Mouse (Mus musculus) retina, embryonic 14.5 days (tissue): ENCODE data around the gene Foxo3.

Experiments
- DNase-seq: peaks from one replicate; pipeline ENCODE4 v3.0.0-alpha.2; 2015; ENCODE audit warnings: low spot score

The Foxo3 gene

DNA sequence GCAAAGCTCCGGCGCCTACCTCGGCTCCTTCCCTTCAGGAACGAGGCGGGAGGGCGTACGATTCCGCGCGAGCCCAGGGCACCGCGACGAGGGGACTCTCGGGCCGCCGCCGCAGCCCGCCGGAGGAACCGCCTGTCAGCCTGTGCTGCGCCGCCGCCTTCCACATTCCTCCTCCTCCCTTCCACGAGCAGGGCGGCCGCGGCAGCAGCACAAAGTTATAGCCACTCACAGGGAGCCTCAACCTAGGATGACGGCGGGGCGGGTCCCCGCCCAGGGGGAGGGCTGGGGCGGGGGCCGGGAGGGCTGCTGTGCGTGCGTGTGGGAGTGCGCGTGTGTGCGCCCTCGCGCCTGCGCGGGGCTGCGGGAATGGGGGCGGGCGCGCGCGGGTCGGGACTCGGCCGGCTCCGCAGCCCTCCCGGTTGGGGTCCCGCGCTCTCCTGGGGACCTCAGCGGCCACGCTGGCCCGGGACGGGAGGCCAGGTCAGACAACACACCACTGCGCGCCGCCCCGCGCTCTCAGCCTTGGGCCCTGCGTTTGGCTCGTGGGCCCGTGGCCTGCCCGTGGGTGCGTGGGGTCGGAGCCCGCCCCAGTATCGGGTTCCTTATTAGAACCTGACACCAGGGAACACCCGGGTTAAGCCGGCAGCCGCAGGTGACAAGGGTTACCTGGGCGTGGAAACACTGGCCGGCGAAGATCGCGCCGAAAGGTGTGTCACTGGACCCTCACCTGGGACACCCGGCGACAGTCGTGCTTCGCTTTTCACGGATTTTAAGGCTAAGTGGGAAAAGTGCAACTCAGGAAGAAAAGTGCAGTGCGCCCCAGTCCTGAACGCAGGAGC is at the start of gene Foxo3:
Foxo3 (minus strand) TSS at position 249 of the 839 bp plus-strand sequence.
- peak; percentile 86 for DNase-seq

DNA sequence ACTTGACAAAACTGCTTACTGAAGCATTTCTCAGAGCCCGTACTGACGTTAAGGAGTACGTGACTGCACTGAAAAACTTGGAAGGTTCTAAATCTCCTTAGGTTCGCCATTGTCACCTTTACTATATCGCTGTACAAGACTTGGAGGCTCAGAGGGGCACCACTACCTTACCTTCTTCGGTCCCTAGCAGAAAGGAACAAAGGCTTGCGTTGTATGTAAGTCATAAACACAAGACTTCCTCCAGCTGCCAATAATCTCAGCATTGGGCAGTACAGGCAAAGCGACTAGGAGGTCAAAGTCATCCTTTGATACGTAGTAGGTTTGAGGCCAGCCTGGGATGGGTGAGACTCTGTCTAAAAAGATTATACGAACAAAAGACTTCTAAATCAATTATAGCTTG is 48.8 kb upstream of the Foxo3 start:
- DNase-seq: no peak

DNA sequence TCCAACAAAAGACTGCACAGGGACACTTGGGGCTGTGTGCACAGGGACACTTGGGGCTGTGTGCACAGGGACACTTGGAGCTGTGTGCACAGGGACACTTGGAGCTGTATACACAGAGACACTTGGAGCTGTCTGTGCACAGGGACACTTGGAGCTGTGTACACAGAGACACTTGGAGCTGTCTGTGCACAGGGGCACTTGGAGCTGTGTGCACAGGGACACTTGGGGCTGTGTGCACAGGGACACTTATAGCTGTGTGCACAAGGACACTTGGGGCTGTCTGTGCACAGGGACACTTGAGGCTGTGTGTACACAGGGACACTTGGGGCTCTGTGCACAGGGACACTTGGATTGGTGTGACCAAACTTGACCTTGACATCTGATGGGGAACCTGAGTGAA is 47.4 kb upstream of the Foxo3 start:
- no peak for DNase-seq

DNA sequence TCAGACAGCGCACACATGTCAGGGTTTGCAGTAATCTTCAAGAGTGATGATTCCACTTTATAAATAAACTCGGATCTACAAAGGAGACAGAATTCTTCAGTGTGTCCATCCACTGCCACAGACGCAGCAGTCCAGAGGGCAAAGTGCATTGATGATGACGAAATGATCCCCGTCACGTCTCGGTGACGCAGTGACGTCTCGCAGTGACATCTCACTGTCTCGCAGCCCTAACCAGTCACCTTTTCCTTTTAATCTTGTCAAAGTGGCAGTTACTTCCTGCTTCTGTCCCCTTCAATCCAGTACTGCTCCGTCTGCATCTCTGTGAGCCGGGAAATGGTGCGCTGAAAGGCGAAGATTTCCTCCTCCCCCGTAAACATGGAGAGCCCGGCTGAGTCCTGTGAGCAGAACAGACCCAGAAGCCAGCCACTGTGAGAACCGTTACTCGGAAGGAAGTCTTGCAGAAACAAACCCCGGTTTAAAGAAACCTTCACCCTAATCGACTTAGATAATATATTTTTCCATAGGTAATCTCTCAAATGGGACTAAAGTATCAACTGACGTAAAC is 36.7 kb upstream of the Foxo3 start:
- DNase-seq: no peak

DNA sequence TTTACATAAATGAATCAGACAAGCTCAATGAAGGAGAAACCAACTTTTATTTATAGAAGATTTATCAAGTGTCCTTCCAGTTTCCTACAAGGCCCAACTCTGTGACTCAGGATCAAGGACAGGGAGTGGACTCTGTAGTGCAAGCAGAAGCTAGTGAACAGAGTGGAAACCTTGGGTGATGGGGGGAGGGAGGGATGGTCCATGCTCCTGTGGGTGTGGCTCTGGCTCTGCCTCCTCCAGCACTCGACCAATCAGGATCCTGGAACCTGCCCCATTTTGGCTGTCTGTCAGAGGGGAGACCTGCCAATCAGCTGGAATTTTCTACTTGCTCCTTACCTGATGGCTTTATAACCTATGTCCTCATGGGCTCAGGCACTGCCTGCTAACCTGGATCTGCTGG is 36.0 kb upstream of the Foxo3 start:
- no peak for DNase-seq

DNA sequence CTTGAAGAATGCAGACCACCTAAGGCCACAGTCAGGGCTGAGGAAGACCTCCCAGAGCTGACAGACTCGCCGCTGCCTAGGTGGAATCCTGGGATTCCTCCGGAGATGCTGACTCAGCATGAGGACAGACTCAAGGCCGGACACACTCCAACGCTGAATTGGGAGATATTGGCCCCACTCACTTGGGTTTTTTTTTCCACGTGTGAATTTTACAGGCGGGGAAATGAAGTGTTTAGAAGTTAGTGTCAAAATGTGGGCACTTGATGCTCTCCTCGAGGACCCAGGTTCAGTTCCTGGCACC is 32.1 kb upstream of the Foxo3 start:
- DNase-seq: no peak

DNA sequence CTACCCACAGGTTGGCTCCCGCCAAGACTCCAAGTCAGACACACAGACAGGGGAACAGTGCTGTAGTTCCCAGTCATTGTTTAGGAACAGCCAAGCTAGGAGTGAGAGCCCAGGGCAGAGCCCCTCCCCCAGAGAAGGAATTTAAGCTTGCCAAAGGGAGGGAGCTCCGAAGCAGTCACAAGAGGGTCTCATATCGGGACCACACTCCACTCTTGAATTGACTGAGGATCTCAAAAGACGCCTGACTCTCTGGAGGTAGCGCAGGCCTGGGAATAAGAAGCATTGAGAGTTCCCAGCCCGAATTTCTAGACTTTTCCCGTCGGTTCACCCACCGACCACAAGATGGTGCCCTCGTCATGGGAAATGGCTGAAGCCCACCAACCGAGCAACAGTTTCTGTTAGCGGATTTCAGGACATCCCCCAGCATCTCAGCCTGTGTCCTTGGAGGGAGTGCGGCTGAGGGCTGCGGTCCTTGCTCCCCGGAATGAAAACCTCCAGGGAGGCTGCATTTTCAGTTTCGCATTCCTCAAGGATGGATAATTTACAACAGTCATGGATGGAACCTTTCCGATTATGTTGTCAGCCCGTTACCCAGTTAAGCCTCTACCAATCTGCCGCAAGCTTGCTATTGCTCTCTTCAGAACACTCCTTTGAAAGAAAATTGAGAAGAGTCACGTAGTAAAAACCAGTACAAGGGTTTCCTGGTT is 31.6 kb upstream of the Foxo3 start:
- peak; percentile 95 for DNase-seq

DNA sequence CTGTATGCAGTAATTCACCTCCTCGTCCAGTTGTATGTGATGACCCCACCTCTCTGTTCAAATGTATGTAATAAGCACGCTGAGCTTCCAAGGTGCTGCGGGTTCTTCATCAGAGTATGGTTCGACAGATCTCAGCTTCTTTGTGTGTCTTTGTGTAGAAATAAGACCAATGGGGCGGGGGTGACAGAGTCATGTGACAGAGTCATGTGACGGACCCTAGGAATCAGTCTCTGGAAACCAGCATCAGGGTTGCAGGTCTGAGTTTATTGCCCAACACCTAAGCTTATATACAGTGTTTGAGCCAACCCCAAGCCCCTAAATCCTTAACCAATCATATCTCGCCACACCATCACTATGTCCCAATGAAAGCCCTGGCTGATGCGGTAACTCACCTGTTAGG is 29.9 kb upstream of the Foxo3 start:
- no peak for DNase-seq

DNA sequence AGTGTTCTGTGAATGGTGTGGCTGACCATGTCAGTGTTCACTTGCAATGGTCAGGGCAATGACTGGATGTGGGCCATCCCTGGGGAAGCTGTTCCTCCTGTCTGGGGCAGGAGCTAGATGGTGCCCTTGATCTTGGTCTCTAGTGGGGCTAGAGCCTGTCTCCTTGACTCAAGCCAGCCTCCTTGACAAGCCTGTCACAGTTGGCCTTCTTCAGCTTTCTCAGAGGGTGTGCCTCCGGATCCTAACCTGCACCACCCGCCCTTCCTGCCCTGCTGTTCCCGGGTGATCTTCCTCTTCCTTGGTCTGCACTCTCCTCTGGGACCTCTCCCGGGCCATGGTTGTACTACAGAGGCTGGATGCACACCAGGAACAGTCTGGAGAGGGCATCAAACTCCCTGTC is 24.2 kb upstream of the Foxo3 start:
- no peak for DNase-seq

DNA sequence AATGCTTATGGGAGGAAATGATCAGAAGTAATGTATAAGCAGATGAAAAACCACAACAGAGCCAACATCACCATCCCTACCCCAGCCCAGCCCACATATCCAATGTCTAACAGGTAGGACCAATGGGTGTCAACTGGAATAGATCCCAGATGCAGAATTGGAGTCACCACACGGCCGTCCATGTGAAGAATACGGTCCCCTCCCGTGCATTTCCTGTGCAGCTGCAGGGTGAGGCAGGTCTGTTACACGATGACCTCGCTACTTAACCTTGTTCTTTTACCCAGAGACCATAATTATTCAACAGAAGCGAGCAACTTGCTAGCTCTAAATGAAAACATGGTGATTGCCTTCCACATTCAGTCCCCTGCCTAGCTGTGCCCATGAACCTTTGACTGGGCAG is 23.4 kb upstream of the Foxo3 start:
- no peak for DNase-seq

DNA sequence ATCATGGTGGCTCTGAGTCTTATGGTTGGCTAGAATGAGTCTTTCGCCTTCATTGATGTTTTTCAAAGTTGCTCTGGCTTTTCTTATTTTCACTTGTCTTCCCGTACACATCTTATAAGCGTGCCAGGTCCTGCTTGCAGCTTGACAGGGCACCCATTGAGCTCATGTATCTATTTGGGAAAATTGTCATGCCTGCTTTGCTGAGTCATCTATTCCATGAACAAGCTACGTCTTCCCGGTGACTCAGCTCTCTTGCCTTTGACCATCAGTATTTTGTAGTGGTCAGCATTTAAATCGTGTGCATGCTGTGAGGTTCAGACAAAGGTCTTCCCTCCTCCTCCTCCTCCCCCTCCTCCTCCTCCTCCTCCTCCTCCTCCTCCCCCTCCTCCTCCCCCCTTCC is 22.9 kb upstream of the Foxo3 start:
- no peak for DNase-seq

DNA sequence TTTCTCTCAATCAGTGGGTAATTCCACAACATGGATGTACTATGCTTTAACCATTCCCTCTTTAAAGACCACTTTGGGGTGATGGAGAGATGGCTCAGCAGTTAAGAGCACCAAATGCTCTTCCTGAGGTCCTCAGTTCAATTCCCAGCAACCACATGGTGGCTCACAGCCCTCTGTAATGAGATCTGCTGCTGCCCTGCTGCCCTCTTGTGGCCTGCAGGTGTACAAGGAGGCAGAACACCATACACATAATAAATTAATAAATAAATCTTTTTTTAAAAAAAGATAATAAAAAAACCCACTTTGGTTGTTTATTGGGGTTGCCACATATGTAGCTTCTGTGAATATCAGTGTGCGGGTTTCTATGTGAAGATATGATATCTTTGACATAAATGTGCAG is 21.4 kb upstream of the Foxo3 start:
- no peak for DNase-seq

DNA sequence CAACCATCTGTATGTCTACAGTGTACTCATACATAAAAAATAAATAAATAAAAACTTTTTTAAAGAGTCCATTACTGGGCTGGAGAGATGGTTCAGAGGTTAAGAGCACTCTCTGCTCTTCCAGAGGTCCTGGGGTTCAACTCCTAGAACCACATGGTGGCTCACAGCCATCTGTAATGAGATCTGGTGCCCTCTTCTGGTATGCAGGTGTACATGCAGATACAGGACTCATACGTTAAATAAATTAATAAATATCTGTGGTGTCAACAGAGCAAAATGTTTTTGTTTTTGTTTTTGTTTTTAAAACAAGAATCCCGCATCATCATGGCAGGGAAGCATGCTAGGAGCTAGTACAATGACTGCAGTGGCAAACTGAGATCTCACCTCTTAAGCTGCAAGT is 20.6 kb upstream of the Foxo3 start:
- no peak for DNase-seq

DNA sequence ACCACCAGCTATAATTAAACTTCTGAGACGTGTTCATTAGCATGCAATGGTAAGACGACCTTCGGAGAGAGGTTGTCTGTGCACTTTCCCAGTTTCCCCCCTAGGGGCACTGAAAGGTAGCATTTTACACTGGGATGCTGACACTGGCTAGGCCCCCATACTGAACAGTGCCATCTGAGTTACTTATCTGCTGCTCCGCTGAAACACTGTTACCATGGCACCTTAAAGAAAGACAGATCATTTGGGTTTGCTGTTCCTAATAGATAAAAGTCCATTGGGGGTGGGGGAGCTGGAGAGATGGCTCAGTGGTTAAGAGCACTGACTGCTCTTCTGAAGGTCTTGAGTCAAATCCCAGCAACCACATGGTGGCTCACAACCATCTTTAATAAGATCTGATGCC is 20.0 kb upstream of the Foxo3 start:
- no peak for DNase-seq

DNA sequence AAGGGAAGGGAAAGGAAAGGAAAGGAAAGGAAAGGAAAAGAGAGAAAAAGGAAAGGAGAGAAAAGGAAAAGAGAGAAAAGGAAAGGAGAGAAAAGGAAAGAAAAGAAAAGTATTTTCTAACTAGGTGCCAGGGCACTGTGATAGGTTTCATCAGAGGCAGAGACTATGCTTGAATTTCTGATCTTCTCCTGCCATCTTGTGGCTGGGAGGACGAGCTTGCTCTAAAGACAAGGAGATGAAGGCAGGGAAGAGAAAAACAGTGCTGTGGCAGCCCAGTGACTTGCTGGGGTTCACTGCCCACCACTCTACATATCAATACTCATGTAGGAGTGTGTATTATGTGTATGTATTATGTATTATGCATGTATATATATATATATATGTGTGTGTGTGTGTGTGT is 18.5 kb upstream of the Foxo3 start:
- DNase-seq: peak; percentile 76

DNA sequence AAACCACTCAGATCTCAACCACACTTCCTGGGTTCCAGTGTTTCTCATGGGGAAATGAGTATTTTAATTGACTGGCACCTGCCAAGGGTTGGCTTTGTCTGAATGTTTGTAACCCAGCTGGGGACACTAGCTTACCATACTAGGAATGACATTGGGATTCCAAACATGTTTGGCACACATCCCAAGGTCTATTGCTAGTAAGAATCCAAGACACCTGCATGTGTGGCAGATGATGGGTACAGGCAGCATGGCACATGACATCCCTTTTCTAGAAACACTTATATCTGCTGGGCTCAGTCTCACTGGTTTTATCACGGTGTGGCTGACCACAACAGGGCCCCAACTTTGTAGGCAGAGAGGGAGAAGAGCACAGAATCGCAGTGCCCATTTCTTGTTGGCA is 17.8 kb upstream of the Foxo3 start:
- no peak for DNase-seq

DNA sequence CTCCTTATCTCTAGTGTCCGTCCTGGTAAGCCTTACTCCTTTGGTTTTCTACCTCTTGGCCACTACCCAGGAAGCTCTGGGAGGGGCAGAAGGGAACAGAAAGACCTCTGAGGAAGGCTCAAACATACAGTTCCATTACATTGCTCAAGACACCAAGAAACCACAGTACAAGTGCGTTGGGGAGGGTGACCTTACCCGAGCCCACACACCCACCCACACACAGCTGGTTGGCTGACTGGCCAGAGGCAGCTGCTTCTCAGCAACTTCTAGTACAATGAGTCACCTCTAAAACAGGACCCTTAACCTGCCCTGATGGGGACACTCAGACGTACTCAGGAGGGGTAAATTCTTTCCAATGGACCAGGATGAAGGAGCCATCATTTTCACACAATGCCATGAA is 17.3 kb upstream of the Foxo3 start:
- no peak for DNase-seq

DNA sequence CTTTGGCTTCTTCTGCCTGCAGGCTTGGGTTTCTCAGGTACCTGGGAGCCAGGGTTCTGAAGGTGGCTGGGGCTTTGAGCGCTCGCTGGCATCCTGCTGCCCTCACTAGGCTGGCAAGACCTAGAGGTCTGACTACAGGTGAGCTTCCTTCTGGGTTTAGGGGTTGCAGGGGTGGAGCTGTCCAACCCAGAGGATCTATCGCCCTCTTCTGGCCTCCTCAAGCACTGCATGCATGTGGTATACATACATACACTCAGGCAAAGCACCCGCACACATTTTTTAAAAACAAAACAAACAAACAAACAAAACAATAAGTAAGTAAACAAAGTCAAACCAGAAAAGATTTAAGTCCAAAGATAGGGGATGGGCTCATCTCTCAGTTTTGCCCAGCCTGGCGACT is 14.8 kb upstream of the Foxo3 start:
- DNase-seq: peak; percentile 64

DNA sequence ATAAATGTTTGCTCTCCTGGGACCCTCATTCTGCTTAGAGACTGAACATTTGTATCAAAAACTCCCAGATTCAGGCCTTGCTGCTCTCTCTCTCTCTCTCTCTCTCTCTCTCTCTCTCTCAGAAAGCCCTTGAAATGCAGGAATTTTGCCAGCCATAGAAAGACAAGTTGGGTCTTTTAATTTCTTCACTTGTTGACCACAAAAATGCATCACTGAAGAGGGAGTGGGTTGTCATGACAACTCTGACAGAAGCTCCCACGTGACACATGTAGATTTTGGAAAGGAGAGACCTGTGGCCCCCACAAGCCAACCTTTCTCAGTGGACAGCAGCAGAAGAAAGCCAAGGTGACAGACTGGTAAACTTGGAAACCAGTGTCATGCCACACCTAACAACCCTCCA is 11.1 kb upstream of the Foxo3 start:
- DNase-seq: no peak

DNA sequence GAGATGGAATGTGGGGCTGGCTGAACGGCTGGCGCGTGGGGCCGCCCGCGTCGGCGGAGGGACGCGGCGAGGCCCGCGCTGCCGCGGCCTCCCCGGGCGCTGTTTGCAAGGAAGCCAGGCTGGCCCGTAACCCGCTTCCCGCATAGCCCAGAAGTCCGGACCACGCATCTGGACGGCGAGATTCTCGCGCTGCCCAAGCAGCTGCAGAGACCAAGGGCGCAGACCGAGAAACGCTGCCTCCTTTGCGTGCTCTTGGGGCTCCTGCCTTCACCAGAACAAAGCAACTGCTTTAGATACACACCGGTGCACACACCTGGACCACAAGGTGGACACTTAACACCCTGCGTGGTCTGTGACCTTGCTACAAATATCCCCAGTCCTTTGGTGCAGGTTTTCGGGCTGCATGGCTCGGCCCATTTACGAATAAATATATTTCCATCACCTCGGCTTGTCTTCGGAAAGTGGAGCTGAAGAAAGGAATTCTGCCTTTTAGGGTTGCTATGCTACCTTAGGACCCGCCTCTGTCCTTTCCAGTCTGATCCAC is 1.8 kb upstream of the Foxo3 start:
- no peak for DNase-seq

DNA sequence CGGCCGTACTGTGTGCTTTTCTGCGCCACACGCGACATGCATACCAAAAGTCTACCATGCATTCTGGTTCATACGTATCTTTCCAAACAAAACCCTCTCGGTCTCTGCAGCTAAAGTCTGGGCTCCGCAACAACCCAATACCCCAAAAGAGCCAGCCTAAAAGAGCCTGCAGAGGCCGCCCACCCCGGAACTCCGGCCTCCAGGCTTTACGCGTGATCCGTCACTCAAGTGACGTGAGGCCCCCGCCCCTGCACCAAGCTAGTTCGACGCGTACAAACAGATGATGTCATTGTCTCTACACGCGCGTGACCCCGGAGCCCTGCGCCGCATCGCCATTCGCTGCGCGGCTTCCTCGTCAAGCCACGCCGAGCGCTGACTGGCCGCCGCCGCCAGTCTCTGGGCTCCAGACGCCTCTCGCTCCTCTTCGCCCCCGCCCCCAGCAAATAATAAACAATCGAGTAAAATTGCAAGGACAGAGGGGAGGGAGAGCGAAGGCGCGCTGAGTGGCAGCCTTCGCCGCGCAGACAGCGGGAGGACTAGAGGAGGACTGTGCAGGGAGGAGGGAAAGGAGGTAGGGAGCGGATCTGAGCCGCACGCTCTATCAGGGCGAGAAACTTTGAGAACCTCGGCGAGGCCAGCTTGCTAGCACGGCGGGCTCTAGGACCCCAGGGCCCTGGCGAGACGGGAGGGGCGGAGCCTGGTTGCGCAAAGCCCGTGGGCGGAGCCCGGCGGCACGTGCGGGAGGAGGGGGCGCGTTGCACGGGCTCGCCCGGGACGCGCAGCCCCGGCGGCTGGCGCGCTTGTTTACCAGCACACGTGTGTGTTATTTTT is 1.1 kb upstream of the Foxo3 start:
- peak; percentile 99 for DNase-seq

DNA sequence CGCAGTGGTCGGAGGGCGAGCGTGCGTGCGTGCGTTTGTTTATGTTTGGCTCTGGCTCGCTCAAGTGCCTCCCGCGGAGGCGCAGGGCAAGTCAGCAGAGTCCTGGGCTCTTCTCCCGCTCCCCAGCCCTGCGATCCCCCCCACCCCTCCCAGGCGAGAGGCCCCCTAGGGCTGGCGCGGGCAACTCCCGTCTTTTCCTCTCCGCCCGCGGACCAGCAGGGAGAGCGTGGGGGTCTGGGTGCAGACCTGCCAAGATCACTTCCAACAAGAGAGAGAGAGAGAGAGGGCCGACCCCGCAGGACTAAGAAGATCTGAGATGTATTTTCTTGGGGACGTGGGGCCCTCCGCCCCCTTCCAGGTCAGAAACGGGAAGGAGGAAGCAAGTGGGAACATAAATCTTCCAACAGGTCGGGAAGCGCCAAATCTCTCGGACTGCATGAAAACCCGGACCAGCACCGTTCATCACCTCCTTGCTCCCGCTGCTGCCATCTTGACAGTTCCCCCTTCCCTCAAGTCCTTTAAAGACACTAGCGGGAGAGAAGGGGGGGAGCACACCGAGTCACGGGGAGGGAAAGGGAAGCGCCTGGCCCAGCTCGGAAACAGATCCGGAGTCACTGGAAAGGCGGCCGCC is 569 bp downstream of the Foxo3 start:
- peak; percentile 71 for DNase-seq
